Mouse (Mus musculus): ENCODE data around the gene Ablim2. TPM values are rescaled to one million over a fixed set of nuclear protein-coding genes. Genes with fewer than 3 reads are reported as not detected.

Ablim2 gene
- polyA plus RNA-seq, 1 experiment from 2014 or later: 3.2 TPM

GRCm38 (mm10) chr5:35892363-35892762, 134.7 kb downstream of the Ablim2 start:
- H3K27ac ChIP-seq (ENCODE audit: low read length): no peak overlapping the region
- no peaks in the 10 kb centered on the region for H3K9me3 ChIP-seq (ENCODE audit: control insufficient read depth, low read depth, low read length)
- no peak overlapping the region for H3K4me2 ChIP-seq (replicated peaks; ENCODE audit: low read depth, low read length)
- H3K4me1 ChIP-seq (ENCODE audit: control insufficient read depth, insufficient read depth, low read length): peaks cover 20% of the 10 kb centered on the region; the same call in 1 of the 2 replicates
- 74% methylated on average over 3 of the region's 3 CpGs for whole genome bisulfite sequencing
- H3K27me3 ChIP-seq (ENCODE audit: control insufficient read depth, insufficient read depth, low read length): no peaks in the 10 kb centered on the region
- H3K9ac ChIP-seq (replicated peaks; ENCODE audit: low read depth, low read length): no peak overlapping the region
- no peak for ATAC-seq (ENCODE audit: insufficient number of reproducible peaks, insufficient read depth, low FRiP score, low read depth)
- no peaks in the 10 kb centered on the region for H3K36me3 ChIP-seq (ENCODE audit: control insufficient read depth, insufficient read depth, low read length)
- H3K4me3 ChIP-seq (ENCODE audit: low read depth, low read length): no peak overlapping the region

GRCm38 (mm10) chr5:35893093-35893804, 135.6 kb downstream of the Ablim2 start, which contains the start of gene Afap1:
Afap1 (plus strand) TSS chr5:35893319.
- Histone ChIP-seq H3K4me2 (replicated peaks; ENCODE audit: low read depth, low read length) (peak within 1 kb of the TSS; percentile 93), H3K4me1 (ENCODE audit: control insufficient read depth, insufficient read depth, low read length) (peaks cover 20% of the 10 kb centered on the region; the same call in 1 of the 2 replicates), H3K36me3 (ENCODE audit: control insufficient read depth, insufficient read depth, low read length) (no peaks in the 10 kb centered on the region), H3K27me3 (ENCODE audit: control insufficient read depth, insufficient read depth, low read length) (no peaks in the 10 kb centered on the region), H3K27ac (ENCODE audit: low read length) (peak within 1 kb of the TSS; percentile 58; the same call in 1 of the 2 replicates), H3K4me3 (ENCODE audit: low read depth, low read length) (peak within 1 kb of the TSS; percentile 88), H3K9me3 (ENCODE audit: control insufficient read depth, low read depth, low read length) (no peaks in the 10 kb centered on the region), H3K9ac (replicated peaks; ENCODE audit: low read depth, low read length) (peak within 1 kb of the TSS; percentile 93)
- peak; percentile 94 for ATAC-seq (ENCODE audit: insufficient number of reproducible peaks, insufficient read depth, low FRiP score, low read depth)
- 0% methylated on average over 49 of the region's 49 CpGs for WGBS

GRCm38 (mm10) chr5:35893805-35894260, 136.2 kb downstream of the Ablim2 start:
- Histone ChIP-seq H3K9me3 (ENCODE audit: control insufficient read depth, low read depth, low read length) (no peaks in the 10 kb centered on the region), H3K4me3 (ENCODE audit: low read depth, low read length) (peak overlapping the region; percentile 88), H3K4me2 (replicated peaks; ENCODE audit: low read depth, low read length) (peak overlapping the region; percentile 93), H3K9ac (replicated peaks; ENCODE audit: low read depth, low read length) (peak overlapping the region; percentile 93), H3K27me3 (ENCODE audit: control insufficient read depth, insufficient read depth, low read length) (no peaks in the 10 kb centered on the region), H3K36me3 (ENCODE audit: control insufficient read depth, insufficient read depth, low read length) (no peaks in the 10 kb centered on the region), H3K27ac (ENCODE audit: low read length) (peak overlapping the region; percentile 58; the same call in 1 of the 2 replicates), H3K4me1 (ENCODE audit: control insufficient read depth, insufficient read depth, low read length) (peaks cover 20% of the 10 kb centered on the region; the same call in 1 of the 2 replicates)
- peak; percentile 31; the same call in 1 of the 2 replicates for ATAC-seq (ENCODE audit: insufficient number of reproducible peaks, insufficient read depth, low FRiP score, low read depth)
- under 1% methylated on average over 21 of the region's 21 CpGs for WGBS

DNA sequence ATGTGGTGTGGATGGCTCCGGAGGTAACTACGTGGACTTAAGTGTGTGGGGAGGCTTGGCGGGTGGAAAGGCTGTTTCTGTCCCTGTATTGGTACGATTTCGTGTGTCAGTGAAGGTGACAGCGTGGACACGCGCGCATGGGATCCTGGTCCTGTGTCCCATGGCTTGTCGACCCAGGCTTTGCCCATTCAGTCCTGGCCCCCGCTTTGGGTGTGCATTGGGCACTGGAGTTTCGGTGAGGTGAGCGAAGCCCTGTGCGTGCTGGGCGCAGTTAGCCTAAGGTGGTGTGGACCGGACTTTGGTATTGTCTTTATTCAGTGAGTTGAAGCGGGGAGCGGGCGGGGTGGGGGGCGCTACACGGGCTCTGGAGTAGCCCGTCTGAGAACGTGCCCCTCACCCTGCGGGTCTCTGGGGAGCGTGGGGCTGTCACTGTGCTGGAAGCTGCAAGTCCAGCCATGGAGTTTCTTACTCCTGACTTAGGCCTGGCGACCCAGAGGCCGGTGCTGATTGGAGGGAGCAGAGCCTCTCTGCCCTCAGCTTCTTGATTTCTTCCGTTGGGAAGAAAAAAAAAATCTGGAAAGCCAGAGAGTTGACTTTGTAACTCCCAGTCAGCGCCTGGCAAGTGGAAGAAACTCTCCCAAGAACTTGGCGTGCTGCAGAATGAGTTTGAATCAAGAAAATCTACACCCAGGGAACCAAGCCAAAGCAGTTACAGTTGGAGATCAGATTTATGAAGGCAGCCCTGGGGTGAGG, 136.8 kb downstream of the Ablim2 start:
- peak overlapping the region; percentile 93 for H3K4me2 ChIP-seq (replicated peaks; ENCODE audit: low read depth, low read length)
- no peak for ATAC-seq (ENCODE audit: insufficient number of reproducible peaks, insufficient read depth, low FRiP score, low read depth)
- peak overlapping the region; percentile 93 for H3K9ac ChIP-seq (replicated peaks; ENCODE audit: low read depth, low read length)
- WGBS: 8% methylated on average over 30 of the region's 30 CpGs
- H3K27ac ChIP-seq (ENCODE audit: low read length): peak overlapping the region; percentile 66; the same call in 1 of the 2 replicates
- no peaks in the 10 kb centered on the region for H3K36me3 ChIP-seq (ENCODE audit: control insufficient read depth, insufficient read depth, low read length)
- peak overlapping the region; percentile 88 for H3K4me3 ChIP-seq (ENCODE audit: low read depth, low read length)
- no peaks in the 10 kb centered on the region for H3K27me3 ChIP-seq (ENCODE audit: control insufficient read depth, insufficient read depth, low read length)
- no peaks in the 10 kb centered on the region for H3K9me3 ChIP-seq (ENCODE audit: control insufficient read depth, low read depth, low read length)
- H3K4me1 ChIP-seq (ENCODE audit: control insufficient read depth, insufficient read depth, low read length): peaks cover 20% of the 10 kb centered on the region; the same call in 1 of the 2 replicates

- Histone ChIP-seq H3K36me3 (ENCODE audit: control insufficient read depth, insufficient read depth, low read length) (no peaks in the 10 kb centered on the region), H3K9ac (replicated peaks; ENCODE audit: low read depth, low read length) (no peak overlapping the region), H3K27me3 (ENCODE audit: control insufficient read depth, insufficient read depth, low read length) (no peaks in the 10 kb centered on the region), H3K9me3 (ENCODE audit: control insufficient read depth, low read depth, low read length) (no peaks in the 10 kb centered on the region), H3K4me1 (ENCODE audit: control insufficient read depth, insufficient read depth, low read length) (peaks cover 33% of the 10 kb centered on the region), H3K27ac (ENCODE audit: low read length) (no peak overlapping the region), H3K4me2 (replicated peaks; ENCODE audit: low read depth, low read length) (no peak overlapping the region), H3K4me3 (ENCODE audit: low read depth, low read length) (no peak overlapping the region)
- ATAC-seq (ENCODE audit: insufficient number of reproducible peaks, insufficient read depth, low FRiP score, low read depth): no peak
- 88% methylated on average over 4 of the region's 4 CpGs for WGBS
These were observed 138.2 kb downstream of the Ablim2 start for GRCm38 (mm10) chr5:35895926-35896325.

GRCm38 (mm10) chr5:35896556-35896955, 138.9 kb downstream of the Ablim2 start:
- ATAC-seq (ENCODE audit: insufficient number of reproducible peaks, insufficient read depth, low FRiP score, low read depth): no peak
- Histone ChIP-seq H3K36me3 (ENCODE audit: control insufficient read depth, insufficient read depth, low read length) (no peaks in the 10 kb centered on the region), H3K4me3 (ENCODE audit: low read depth, low read length) (no peak overlapping the region), H3K4me2 (replicated peaks; ENCODE audit: low read depth, low read length) (no peak overlapping the region), H3K4me1 (ENCODE audit: control insufficient read depth, insufficient read depth, low read length) (peaks cover 39% of the 10 kb centered on the region), H3K9ac (replicated peaks; ENCODE audit: low read depth, low read length) (no peak overlapping the region), H3K27me3 (ENCODE audit: control insufficient read depth, insufficient read depth, low read length) (no peaks in the 10 kb centered on the region), H3K27ac (ENCODE audit: low read length) (no peak overlapping the region), H3K9me3 (ENCODE audit: control insufficient read depth, low read depth, low read length) (no peaks in the 10 kb centered on the region)
- 83% methylated on average over 4 of the region's 4 CpGs for WGBS

GRCm38 (mm10) chr5:35897147-35897546, 139.5 kb downstream of the Ablim2 start:
- H3K9me3 ChIP-seq (ENCODE audit: control insufficient read depth, low read depth, low read length): no peaks in the 10 kb centered on the region
- ATAC-seq (ENCODE audit: insufficient number of reproducible peaks, insufficient read depth, low FRiP score, low read depth): no peak
- WGBS: 82% methylated on average over 4 of the region's 4 CpGs
- H3K4me2 ChIP-seq (replicated peaks; ENCODE audit: low read depth, low read length): no peak overlapping the region
- no peak overlapping the region for H3K27ac ChIP-seq (ENCODE audit: low read length)
- H3K4me3 ChIP-seq (ENCODE audit: low read depth, low read length): no peak overlapping the region
- peaks cover 39% of the 10 kb centered on the region for H3K4me1 ChIP-seq (ENCODE audit: control insufficient read depth, insufficient read depth, low read length)
- H3K36me3 ChIP-seq (ENCODE audit: control insufficient read depth, insufficient read depth, low read length): no peaks in the 10 kb centered on the region
- H3K9ac ChIP-seq (replicated peaks; ENCODE audit: low read depth, low read length): no peak overlapping the region
- H3K27me3 ChIP-seq (ENCODE audit: control insufficient read depth, insufficient read depth, low read length): no peaks in the 10 kb centered on the region

DNA sequence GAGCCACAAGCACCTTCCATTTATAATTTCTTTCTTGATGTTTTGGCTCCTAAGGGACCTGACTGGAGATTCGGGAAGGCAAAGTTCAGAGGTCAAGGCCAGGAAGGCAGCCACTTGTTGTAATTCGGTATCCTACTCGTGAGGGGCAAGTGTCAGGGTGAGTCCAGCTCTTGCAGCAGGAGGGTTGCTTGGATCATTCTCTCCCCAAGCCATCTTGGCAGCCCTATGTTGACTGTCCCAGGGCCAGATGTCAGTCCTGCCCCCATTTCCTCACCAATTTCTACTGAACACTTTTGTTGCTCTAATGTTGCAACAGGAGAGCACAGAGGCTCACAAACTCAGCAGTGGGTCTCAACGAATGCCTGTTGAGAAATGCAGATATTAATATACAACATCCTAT, 140.4 kb downstream of the Ablim2 start:
- Histone ChIP-seq H3K4me3 (ENCODE audit: low read depth, low read length) (no peak overlapping the region), H3K27ac (ENCODE audit: low read length) (no peak overlapping the region), H3K36me3 (ENCODE audit: control insufficient read depth, insufficient read depth, low read length) (no peaks in the 10 kb centered on the region), H3K27me3 (ENCODE audit: control insufficient read depth, insufficient read depth, low read length) (no peaks in the 10 kb centered on the region), H3K4me2 (replicated peaks; ENCODE audit: low read depth, low read length) (no peak overlapping the region), H3K4me1 (ENCODE audit: control insufficient read depth, insufficient read depth, low read length) (peaks cover 33% of the 10 kb centered on the region), H3K9me3 (ENCODE audit: control insufficient read depth, low read depth, low read length) (no peaks in the 10 kb centered on the region), H3K9ac (replicated peaks; ENCODE audit: low read depth, low read length) (no peak overlapping the region)
- 56% methylated on average over 4 of the region's 4 CpGs for WGBS
- ATAC-seq (ENCODE audit: insufficient number of reproducible peaks, insufficient read depth, low FRiP score, low read depth): no peak
